Mouse (Mus musculus): Measurements from ENCODE around the gene Timm10.

- TF ChIP-seq POLR2A (IDR thresholded peaks at IDR 0.05; ENCODE audit: low read depth, low read length) (no peak), CTCF (conservative IDR thresholded peaks at IDR 0.05; ENCODE audit: insufficient read depth, insufficient read length, low read depth, low read length) (no peak)
Observed at GRCm38 (mm10) chr2:84875842-84876241, 49.0 kb downstream of the Timm10 start.

Measured in kidney, adult 2 months (tissue).